Mouse (Mus musculus) gonadal fat pad, adult 2 months (tissue): ENCODE data around the gene Dgcr2. TPM values are rescaled to one million over a fixed set of nuclear protein-coding genes. Genes with fewer than 3 reads are reported as not detected.

Experiments used
- DNase-seq: peaks from one replicate; pipeline ENCODE4 v3.0.0-alpha.2; 2012; ENCODE audit warnings: low read depth
- polyA plus RNA-seq: library from polyadenylated mRNA; depleted of rRNA; stranded (reverse); fragments of >200 nt; gene quantifications from 2 replicates; pipeline ENCODE4 v1.2.3, GENCODE M21; 2012

Gene Dgcr2
- polyA plus RNA-seq, 1 experiment, result 106 TPM

GRCm38 (mm10) chr16:17809125-17809524, 89.2 kb downstream of the Dgcr2 start:
- no peak for DNase-seq

- no peak for DNase-seq
Observed at GRCm38 (mm10) chr16:17807192-17808009, 91.0 kb downstream of the Dgcr2 start.

GRCm38 (mm10) chr16:17806581-17807191, 91.7 kb downstream of the Dgcr2 start:
- no peak for DNase-seq

- DNase-seq, result no peak
Observed at GRCm38 (mm10) chr16:17804982-17805381, 93.4 kb downstream of the Dgcr2 start.

- DNase-seq, result no peak
Observed at GRCm38 (mm10) chr16:17804449-17804912, 93.9 kb downstream of the Dgcr2 start.

GRCm38 (mm10) chr16:17803675-17804448, 94.5 kb downstream of the Dgcr2 start:
- DNase-seq, result no peak

GRCm38 (mm10) chr16:17802839-17803674, 95.3 kb downstream of the Dgcr2 start:
- no peak for DNase-seq

GRCm38 (mm10) chr16:17802456-17802838, 95.9 kb downstream of the Dgcr2 start:
- no peak for DNase-seq

- no peak for DNase-seq
Observed at GRCm38 (mm10) chr16:17801777-17802455, 96.4 kb downstream of the Dgcr2 start.

- no peak for DNase-seq
Observed at GRCm38 (mm10) chr16:17799584-17799983, 98.8 kb downstream of the Dgcr2 start.

- DNase-seq, result no peak
Observed at GRCm38 (mm10) chr16:17798321-17799180, 99.8 kb downstream of the Dgcr2 start.

- no peak for DNase-seq
Observed at GRCm38 (mm10) chr16:17797812-17798311, 100.5 kb downstream of the Dgcr2 start.

GRCm38 (mm10) chr16:17796971-17797811, 101.2 kb downstream of the Dgcr2 start, which contains the start of gene Scarf2:
Gene Scarf2 (plus strand): TSS chr16:17797282.
- no peak for DNase-seq

- DNase-seq, result no peak
Observed at GRCm38 (mm10) chr16:17796519-17796918, 101.8 kb downstream of the Dgcr2 start.

- no peak for DNase-seq
Observed at GRCm38 (mm10) chr16:17795643-17796042, 102.7 kb downstream of the Dgcr2 start.

- DNase-seq, result no peak
Observed at GRCm38 (mm10) chr16:17794047-17794446, 104.3 kb downstream of the Dgcr2 start.

GRCm38 (mm10) chr16:17792728-17793127, 105.6 kb downstream of the Dgcr2 start:
- no peak for DNase-seq
